Mouse (Mus musculus) hindbrain, embryonic 16.5 days (tissue): ENCODE measurements around the gene Lkaaear1. TPM values are rescaled to one million over a fixed set of nuclear protein-coding genes. Genes with fewer than 3 reads are reported as not detected.

Source experiments
- ATAC-seq: fragments of 200-750 bp; cut with Nextera tagmentation; 2 replicates; pipeline ENCODE4 v1.8.0; 2017; ENCODE audit warnings: moderate TSS enrichment, moderate library complexity
- H3K27ac ChIP-seq: fragments of 300-500 bp; sonication (generic); 2 replicates; pipeline ENCODE4 v1.5.1; 2014; ENCODE audit warnings: low read depth, mild to moderate bottlenecking, control low read depth, low read length, moderate library complexity
- H3K27me3 ChIP-seq: fragments of 300-500 bp; sonication (generic); replicated peaks from 2 replicates; pipeline ENCODE4 v1.6.1; 2014; ENCODE audit warnings: low read length; ENCODE audit not compliant: control insufficient read depth, insufficient read depth
- H3K36me3 ChIP-seq: fragments of 300-500 bp; sonication (generic); 2 replicates; pipeline ENCODE4 v1.6.1; 2014; ENCODE audit warnings: mild to moderate bottlenecking, low read length, moderate library complexity, mixed read lengths; ENCODE audit not compliant: control insufficient read depth, insufficient read depth
- H3K4me1 ChIP-seq: fragments of 300-500 bp; sonication (generic); 2 replicates; pipeline ENCODE4 v1.6.1; 2014; ENCODE audit warnings: low read depth, low read length; ENCODE audit not compliant: control insufficient read depth, insufficient read depth
- H3K4me2 ChIP-seq: fragments of 300-500 bp; sonication (generic); 2 replicates; pipeline ENCODE4 v1.6.1; 2014; ENCODE audit warnings: mild to moderate bottlenecking, low read length, control low read depth, moderate library complexity
- H3K4me3 ChIP-seq: fragments of 300-500 bp; sonication (generic); 2 replicates; pipeline ENCODE4 v1.5.1; 2014; ENCODE audit warnings: mild to moderate bottlenecking, low read length, control low read depth, moderate library complexity
- H3K9ac ChIP-seq: fragments of 300-500 bp; sonication (generic); 2 replicates; pipeline ENCODE4 v1.6.1; 2014; ENCODE audit warnings: low read depth, mild to moderate bottlenecking, control low read depth, low read length, moderate library complexity
- H3K9me3 ChIP-seq: fragments of 300-500 bp; sonication (generic); 2 replicates; pipeline ENCODE4 v1.6.1; 2014; ENCODE audit warnings: mild to moderate bottlenecking, low read length, moderate library complexity; ENCODE audit not compliant: control insufficient read depth
- WGBS: fragments of 180-500 bp; shearing (Covaris S2); extraction: QIAGEN DNeasy Blood & Tissue Kit; methylation state at CpG from one replicate; pipeline ENCODE4 v1.1.7; 2014; 5-methylcytosine and 5-hydroxymethylcytosine counted together
- polyA plus RNA-seq: library from polyadenylated mRNA; unstranded; fragments of >200 nt; fragmentation: Nextera tagmentation; extraction: Ambion mirVana; gene quantifications from 2 replicates; pipeline ENCODE4 v1.2.1, GENCODE M21; 2015

Gene Lkaaear1
- polyA plus RNA-seq, 1 experiment from 2014 or later, result not detected

- H3K4me3 ChIP-seq, result no peak overlapping the region
- no peak overlapping the region for H3K27ac ChIP-seq
- 62% methylated on average over 3 of the region's 3 CpGs for WGBS
- peaks cover 19% of the 10 kb centered on the region for H3K4me1 ChIP-seq
- no peaks in the 10 kb centered on the region for H3K36me3 ChIP-seq
- H3K4me2 ChIP-seq, result no peak overlapping the region
- no peak overlapping the region for H3K9ac ChIP-seq
- no peak for ATAC-seq
- no peaks in the 10 kb centered on the region for H3K9me3 ChIP-seq
- H3K27me3 ChIP-seq, result peaks cover 2% of the 10 kb centered on the region
Measured at GRCm38 (mm10) chr2:181677755-181678098, 20.5 kb downstream of the Lkaaear1 start.

DNA sequence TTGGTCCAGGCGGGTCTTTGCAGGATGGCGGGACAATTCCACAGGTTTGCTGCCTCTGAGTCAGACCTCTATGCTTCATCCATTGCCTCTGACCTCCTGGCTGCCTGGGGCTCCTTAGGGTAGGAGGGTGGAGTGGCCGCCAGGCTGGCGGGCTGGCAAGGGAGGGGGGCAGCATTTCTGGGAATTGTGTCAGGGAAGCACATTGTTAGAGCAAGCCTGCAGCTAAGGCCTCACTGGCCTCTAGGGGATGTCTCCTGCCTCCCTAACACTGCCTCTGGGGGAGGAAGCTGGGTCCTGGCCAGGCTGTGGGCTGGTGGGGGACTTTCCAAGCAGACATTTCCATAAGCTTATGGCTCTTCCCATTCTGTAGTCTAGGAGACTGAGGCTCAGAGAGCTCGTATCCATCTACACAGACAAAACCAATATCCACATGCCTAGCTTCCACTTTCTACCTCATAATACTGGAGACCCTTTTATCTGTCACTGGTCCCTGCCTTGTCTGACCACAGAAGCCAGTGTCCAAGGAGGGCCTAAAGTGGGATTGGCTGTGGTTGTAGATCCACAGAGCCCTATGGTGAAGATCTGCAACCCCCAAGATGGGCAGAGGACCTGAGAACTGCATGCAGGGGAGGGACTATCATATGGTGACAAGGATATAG lies 21.0 kb downstream of the Lkaaear1 start:
- WGBS, result 62% methylated on average over 5 of the region's 5 CpGs
- Histone ChIP-seq H3K4me3 (no peak overlapping the region), H3K9ac (no peak overlapping the region), H3K4me2 (no peak overlapping the region), H3K9me3 (no peaks in the 10 kb centered on the region), H3K27me3 (peaks cover 7% of the 10 kb centered on the region), H3K36me3 (no peaks in the 10 kb centered on the region), H3K27ac (no peak overlapping the region; the same call in 1 of the 2 replicates), H3K4me1 (peaks cover 19% of the 10 kb centered on the region)
- ATAC-seq, result no peak

GRCm38 (mm10) chr2:181676424-181676823 lies 21.8 kb downstream of the Lkaaear1 start:
- H3K9ac ChIP-seq, result no peak overlapping the region
- ATAC-seq, result no peak
- H3K9me3 ChIP-seq, result no peaks in the 10 kb centered on the region
- no peaks in the 10 kb centered on the region for H3K36me3 ChIP-seq
- H3K4me1 ChIP-seq, result peaks cover 21% of the 10 kb centered on the region
- H3K27me3 ChIP-seq, result peaks cover 14% of the 10 kb centered on the region
- no peak overlapping the region for H3K4me3 ChIP-seq
- no peak overlapping the region for H3K4me2 ChIP-seq
- H3K27ac ChIP-seq, result 0 out of 2 replicates have a peak overlapping the region, but pooled peaks have one; percentile 31
- WGBS, result 19% methylated on average over 2 of the region's 2 CpGs

DNA sequence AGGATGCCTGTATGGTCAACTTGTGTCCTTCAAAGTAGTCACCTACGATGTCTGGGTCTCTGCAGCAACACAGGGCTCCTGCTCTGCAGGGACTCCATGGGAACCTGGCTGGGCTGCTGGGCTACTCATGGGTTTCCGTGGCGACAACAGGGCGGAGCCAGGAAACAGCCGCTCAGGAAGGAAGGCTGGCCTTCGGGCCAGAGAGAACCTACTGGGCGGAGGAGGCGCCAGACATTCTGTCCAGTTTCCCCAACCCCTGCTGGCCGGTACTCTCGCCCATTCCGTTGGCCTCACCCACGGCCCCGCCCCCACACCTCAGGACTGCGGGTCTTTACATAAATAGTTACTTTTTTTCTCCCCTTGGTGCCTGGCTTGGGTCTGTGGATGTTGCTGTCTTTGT lies 22.8 kb downstream of the Lkaaear1 start:
- H3K27ac ChIP-seq, result no peak overlapping the region
- H3K27me3 ChIP-seq, result peaks cover 23% of the 10 kb centered on the region
- H3K4me3 ChIP-seq, result no peak overlapping the region
- 5% methylated on average over 14 of the region's 14 CpGs for WGBS
- no peaks in the 10 kb centered on the region for H3K36me3 ChIP-seq
- H3K4me1 ChIP-seq, result peaks cover 20% of the 10 kb centered on the region
- peak overlapping the region; percentile 45 for H3K4me2 ChIP-seq
- H3K9me3 ChIP-seq, result no peaks in the 10 kb centered on the region
- H3K9ac ChIP-seq, result peak overlapping the region; percentile 29; the same call in 1 of the 2 replicates
- peak; percentile 41; the same call in 1 of the 2 replicates for ATAC-seq

DNA sequence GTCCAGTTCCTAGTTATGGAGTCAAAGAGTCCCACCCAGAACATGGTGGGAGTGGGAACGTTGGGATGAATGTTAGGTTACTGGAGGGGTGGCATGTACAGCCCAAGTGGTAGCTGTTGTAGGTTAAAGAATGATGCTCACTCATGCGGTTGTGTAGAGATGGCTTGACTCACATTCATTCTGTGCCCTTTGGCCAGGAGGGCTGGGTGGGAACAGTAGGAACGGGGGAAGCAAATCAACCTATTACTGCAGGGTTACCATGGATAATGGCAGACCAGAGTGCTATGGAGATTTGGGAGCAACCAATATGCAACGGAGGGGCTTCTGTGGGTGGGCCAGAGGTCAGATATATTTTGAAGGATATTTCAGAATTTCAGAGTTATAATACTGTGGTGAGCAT lies 23.3 kb downstream of the Lkaaear1 start:
- H3K9ac ChIP-seq, result no peak overlapping the region
- H3K4me3 ChIP-seq, result no peak overlapping the region
- H3K36me3 ChIP-seq, result no peaks in the 10 kb centered on the region
- no peak for ATAC-seq
- H3K27ac ChIP-seq, result no peak overlapping the region
- H3K27me3 ChIP-seq, result peaks cover 28% of the 10 kb centered on the region
- no peaks in the 10 kb centered on the region for H3K9me3 ChIP-seq
- H3K4me1 ChIP-seq, result peaks cover 21% of the 10 kb centered on the region
- no peak overlapping the region for H3K4me2 ChIP-seq
- 77% methylated on average over 4 of the region's 4 CpGs for WGBS

DNA sequence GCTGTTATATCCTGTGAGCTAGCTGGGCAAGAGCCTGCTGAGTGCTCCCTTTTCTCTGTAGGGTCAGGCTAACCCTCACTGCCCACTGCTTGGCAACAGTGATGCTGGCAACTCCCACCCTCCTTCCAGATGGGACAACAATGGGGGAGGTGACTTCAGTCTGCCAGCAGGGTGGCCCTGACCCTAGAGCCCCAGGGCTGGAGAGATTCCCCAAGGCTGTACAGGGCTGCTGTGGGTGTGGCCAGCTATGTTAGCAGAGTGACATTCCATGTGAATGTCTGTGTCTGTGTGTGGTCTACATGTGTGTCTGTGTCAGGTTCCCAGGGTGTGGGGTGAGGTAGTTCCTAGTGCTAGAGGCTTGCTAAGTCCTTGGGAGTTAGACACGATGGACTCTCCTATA lies 24.7 kb downstream of the Lkaaear1 start:
- peaks cover 34% of the 10 kb centered on the region for H3K27me3 ChIP-seq
- WGBS, result 53% methylated on average over 1 of the region's 1 CpGs

GRCm38 (mm10) chr2:181671984-181672383 lies 26.3 kb downstream of the Lkaaear1 start:
- Histone ChIP-seq H3K27me3 (peaks cover 37% of the 10 kb centered on the region), H3K9ac (no peak overlapping the region), H3K36me3 (no peaks in the 10 kb centered on the region), H3K27ac (no peak overlapping the region), H3K4me1 (peaks cover 15% of the 10 kb centered on the region), H3K4me2 (no peak overlapping the region), H3K4me3 (no peak overlapping the region), H3K9me3 (no peaks in the 10 kb centered on the region)
- no peak for ATAC-seq
- 31% methylated on average over 7 of the region's 7 CpGs for WGBS

More for the DNA sequence above, 24.7 kb downstream of the Lkaaear1 start:
- no peak overlapping the region for H3K4me2 ChIP-seq
- ATAC-seq, result no peak
- peaks cover 15% of the 10 kb centered on the region for H3K4me1 ChIP-seq
- no peaks in the 10 kb centered on the region for H3K9me3 ChIP-seq
- H3K4me3 ChIP-seq, result no peak overlapping the region
- no peak overlapping the region for H3K9ac ChIP-seq
- H3K36me3 ChIP-seq, result no peaks in the 10 kb centered on the region
- H3K27ac ChIP-seq, result no peak overlapping the region

GRCm38 (mm10) chr2:181671326-181671725 lies 26.9 kb downstream of the Lkaaear1 start, which contains the start of gene Sox18:
Gene Sox18 (minus strand): TSS chr2:181671640.
- ATAC-seq, result 0 out of 2 replicates have a peak, but pooled peaks have one; percentile 38
- H3K27ac ChIP-seq, result peak within 1 kb of the TSS; percentile 4; the same call in 1 of the 2 replicates
- under 1% methylated on average over 40 of the region's 43 CpGs for WGBS
- no peaks in the 10 kb centered on the region for H3K36me3 ChIP-seq
- peak within 1 kb of the TSS; percentile 66 for H3K4me2 ChIP-seq
- H3K9me3 ChIP-seq, result no peaks in the 10 kb centered on the region
- peak within 1 kb of the TSS; percentile 46 for H3K4me3 ChIP-seq
- peaks cover 15% of the 10 kb centered on the region for H3K4me1 ChIP-seq
- peaks cover 37% of the 10 kb centered on the region for H3K27me3 ChIP-seq
- peak within 1 kb of the TSS; percentile 57 for H3K9ac ChIP-seq

DNA sequence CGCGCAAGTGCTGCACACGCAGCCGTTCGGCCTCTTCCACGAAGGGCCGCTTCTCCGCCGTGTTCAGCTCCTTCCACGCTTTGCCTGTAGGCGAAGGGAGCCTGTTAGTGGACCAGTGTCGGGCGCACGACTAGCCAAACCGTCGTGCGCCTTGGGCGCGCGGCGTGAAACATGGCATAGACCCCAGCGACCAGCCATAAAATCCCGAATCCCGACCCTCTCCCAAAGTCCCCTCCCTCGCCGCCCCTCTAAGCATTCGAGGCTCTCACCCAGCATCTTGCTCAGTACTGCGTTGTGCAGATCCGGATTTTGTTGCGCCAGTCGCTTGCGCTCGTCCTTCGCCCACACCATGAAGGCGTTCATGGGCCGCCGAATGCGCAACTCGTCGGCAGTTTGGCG lies 27.3 kb downstream of the Lkaaear1 start:
- H3K27ac ChIP-seq, result peak overlapping the region; percentile 4; the same call in 1 of the 2 replicates
- no peak for ATAC-seq

More for the DNA sequence above, 27.3 kb downstream of the Lkaaear1 start:
- Histone ChIP-seq H3K36me3 (no peaks in the 10 kb centered on the region), H3K27me3 (peaks cover 37% of the 10 kb centered on the region), H3K4me1 (peaks cover 15% of the 10 kb centered on the region), H3K9me3 (no peaks in the 10 kb centered on the region), H3K4me2 (peak overlapping the region; percentile 66), H3K9ac (peak overlapping the region; percentile 57), H3K4me3 (peak overlapping the region; percentile 46)
- 2% methylated on average over 41 of the region's 41 CpGs for WGBS
